Mouse (Mus musculus) intestine, postnatal 0 days (tissue): Measurements from ENCODE around the gene Magi3. TPM values are rescaled to one million over a fixed set of nuclear protein-coding genes. Genes with fewer than 3 reads are reported as not detected.

Experiments used
- ATAC-seq: fragments of 200-750 bp; cut with Nextera tagmentation; 2 replicates; pipeline ENCODE4 v1.8.0; 2017; ENCODE audit warnings: mild to moderate bottlenecking, moderate TSS enrichment, moderate library complexity
- H3K27ac ChIP-seq: fragments of 300-500 bp; sonication (generic); 2 replicates; pipeline ENCODE4 v1.5.1; 2014; ENCODE audit warnings: mild to moderate bottlenecking, low read depth, low read length, moderate library complexity
- H3K27me3 ChIP-seq: fragments of 300-500 bp; sonication (generic); replicated peaks from 2 replicates; pipeline ENCODE4 v1.6.1; 2014; ENCODE audit warnings: low read length, mixed read lengths; ENCODE audit not compliant: control insufficient read depth, insufficient read depth
- H3K36me3 ChIP-seq: fragments of 300-500 bp; sonication (generic); 2 replicates; pipeline ENCODE4 v1.6.1; 2014; ENCODE audit warnings: mild to moderate bottlenecking, moderate library complexity; ENCODE audit not compliant: control insufficient read depth, insufficient read depth
- H3K4me1 ChIP-seq: fragments of 300-500 bp; sonication (generic); replicated peaks from 2 replicates; pipeline ENCODE4 v1.6.1; 2014; ENCODE audit warnings: antibody characterized with exemption, low read length, mixed read lengths; ENCODE audit not compliant: control insufficient read depth, insufficient read depth
- H3K4me2 ChIP-seq: fragments of 300-500 bp; sonication (generic); replicated peaks from 2 replicates; pipeline ENCODE4 v1.6.1; 2014; ENCODE audit warnings: low read depth, mild to moderate bottlenecking, moderate library complexity
- H3K4me3 ChIP-seq: fragments of 300-500 bp; sonication (generic); 2 replicates; pipeline ENCODE4 v1.5.1; 2014; ENCODE audit warnings: low read depth, low read length
- H3K9ac ChIP-seq: fragments of 300-500 bp; sonication (generic); 2 replicates; pipeline ENCODE4 v1.6.1; 2014; ENCODE audit warnings: mild to moderate bottlenecking, low read depth, low read length
- H3K9me3 ChIP-seq: fragments of 300-500 bp; sonication (generic); 2 replicates; pipeline ENCODE4 v1.6.1; 2016; ENCODE audit warnings: mixed run types; ENCODE audit not compliant: control insufficient read depth
- CTCF ChIP-seq: sonication (generic); IDR thresholded peaks from 2 replicates; pipeline ENCODE4 v1.5.1; 2016; ENCODE audit warnings: low read depth, mild to moderate bottlenecking, control low read depth, antibody characterized with exemption, moderate library complexity
- WGBS: fragments of 180-500 bp; shearing (Covaris S2); extraction: QIAGEN DNeasy Blood & Tissue Kit; methylation state at CpG from one replicate; pipeline ENCODE4 v1.1.7; 2014; 5-methylcytosine and 5-hydroxymethylcytosine counted together
- polyA plus RNA-seq: library from polyadenylated mRNA; unstranded; fragments of >200 nt; fragmentation: Nextera tagmentation; extraction: Ambion mirVana; gene quantifications from 2 replicates; pipeline ENCODE4 v1.2.1, GENCODE M21; 2015

The Magi3 gene
- polyA plus RNA-seq, 1 experiment from 2014 or later: 4.6 TPM

GRCm38 (mm10) chr3:104236029-104236428 is 15.9 kb upstream of the Magi3 start:
- Histone ChIP-seq H3K4me3 (no peak overlapping the region), H3K27me3 (no peaks in the 10 kb centered on the region), H3K9ac (no peak overlapping the region), H3K36me3 (no peaks in the 10 kb centered on the region), H3K4me2 (no peak overlapping the region), H3K27ac (no peak overlapping the region), H3K4me1 (no peaks in the 10 kb centered on the region), H3K9me3 (no peaks in the 10 kb centered on the region)
- 98% methylated on average over 2 of the region's 2 CpGs for WGBS
- TF ChIP-seq CTCF: no peak
- no peak for ATAC-seq

- Histone ChIP-seq H3K27me3 (no peaks in the 10 kb centered on the region), H3K9ac (no peak overlapping the region), H3K4me3 (no peak overlapping the region), H3K27ac (no peak overlapping the region), H3K9me3 (no peaks in the 10 kb centered on the region), H3K36me3 (no peaks in the 10 kb centered on the region), H3K4me1 (no peaks in the 10 kb centered on the region), H3K4me2 (no peak overlapping the region)
- no peak for TF ChIP-seq CTCF
- no peak for ATAC-seq
- WGBS: 94% methylated on average over 5 of the region's 5 CpGs
Measured at GRCm38 (mm10) chr3:104235099-104235498, 14.9 kb upstream of the Magi3 start.

GRCm38 (mm10) chr3:104233366-104234312 is 13.5 kb upstream of the Magi3 start:
- Histone ChIP-seq H3K27ac (no peak overlapping the region), H3K27me3 (no peaks in the 10 kb centered on the region), H3K36me3 (no peaks in the 10 kb centered on the region), H3K9me3 (no peaks in the 10 kb centered on the region), H3K4me2 (no peak overlapping the region), H3K4me3 (no peak overlapping the region), H3K9ac (no peak overlapping the region), H3K4me1 (0 out of 2 replicates have a peak, but pooled peaks cover 2% of the 10 kb centered on the region)
- ATAC-seq: no peak
- no peak for TF ChIP-seq CTCF
- 43% methylated on average over 7 of the region's 7 CpGs for WGBS

GRCm38 (mm10) chr3:104227438-104228111 is 7.4 kb upstream of the Magi3 start:
- no peaks in the 10 kb centered on the region for H3K9me3 ChIP-seq
- H3K4me3 ChIP-seq: peak overlapping the region; percentile 29
- WGBS: 15% methylated on average over 5 of the region's 5 CpGs
- H3K4me1 ChIP-seq: 0 out of 2 replicates have a peak, but pooled peaks cover 3% of the 10 kb centered on the region
- peak overlapping the region; percentile 43; the same call in 1 of the 2 replicates for H3K9ac ChIP-seq
- ATAC-seq: peak; percentile 100
- H3K27me3 ChIP-seq: no peaks in the 10 kb centered on the region
- TF ChIP-seq CTCF: no peak
- H3K4me2 ChIP-seq: peak overlapping the region; percentile 57
- no peaks in the 10 kb centered on the region for H3K36me3 ChIP-seq
- H3K27ac ChIP-seq: peak overlapping the region; percentile 83

GRCm38 (mm10) chr3:104226731-104227130 is 6.6 kb upstream of the Magi3 start:
- peak overlapping the region; percentile 43 for H3K4me2 ChIP-seq
- no peak overlapping the region for H3K9ac ChIP-seq
- no peaks in the 10 kb centered on the region for H3K36me3 ChIP-seq
- H3K4me3 ChIP-seq: no peak overlapping the region
- 14% methylated on average over 7 of the region's 7 CpGs for WGBS
- no peaks in the 10 kb centered on the region for H3K9me3 ChIP-seq
- H3K27me3 ChIP-seq: no peaks in the 10 kb centered on the region
- TF ChIP-seq CTCF: no peak
- ATAC-seq: no peak
- peak overlapping the region; percentile 83 for H3K27ac ChIP-seq
- peaks cover 7% of the 10 kb centered on the region; the same call in 1 of the 2 replicates for H3K4me1 ChIP-seq

- TF ChIP-seq CTCF: no peak
- no peak for ATAC-seq
- H3K36me3 ChIP-seq: no peaks in the 10 kb centered on the region
- peaks cover 4% of the 10 kb centered on the region; the same call in 1 of the 2 replicates for H3K4me1 ChIP-seq
- peak overlapping the region; percentile 89 for H3K4me3 ChIP-seq
- peak overlapping the region; percentile 13; the same call in 1 of the 2 replicates for H3K9ac ChIP-seq
- peak overlapping the region; percentile 79 for H3K4me2 ChIP-seq
- peak overlapping the region; percentile 68 for H3K27ac ChIP-seq
- no peaks in the 10 kb centered on the region for H3K27me3 ChIP-seq
- H3K9me3 ChIP-seq: no peaks in the 10 kb centered on the region
- 5% methylated on average over 11 of the region's 11 CpGs for WGBS
Measured at GRCm38 (mm10) chr3:104221156-104221555, 982 bp upstream of the Magi3 start.
